Mouse (Mus musculus): ENCODE results near the gene Gm28230. TPM values are rescaled to one million over a fixed set of nuclear protein-coding genes. Genes with fewer than 3 reads are reported as not detected.

Gene Gm28230
- total RNA-seq (2021), result not detected

- intact Hi-C loops (cut with DNase I), result no loop called here
Measured at GRCm38 (mm10) chr2:74726551-74726950, at the start of gene Gm28230. Gm28230 (plus strand) TSS chr2:74726728.

GRCm38 (mm10) chr2:74677106-74677505, 49.4 kb upstream of the Gm28230 start:
- intact Hi-C loops (cut with DNase I), result no loop called here
- peak in 1 of 2 experiments; percentile 2 for DNase-seq (ENCODE audit: low spot score in 2 of 2)

More at GRCm38 (mm10) chr2:74726551-74726950, at the start of gene Gm28230:
- DNase-seq (ENCODE audit: low spot score in 2 of 2), result no peak

GRCm38 (mm10) chr2:74678891-74679595, 47.5 kb upstream of the Gm28230 start, which contains the start of gene Hoxd11:
Hoxd11 (plus strand) TSS chr2:74679557.
- DNase-seq (ENCODE audit: low spot score in 2 of 2), result no peak
- intact Hi-C loops (cut with DNase I), result no loop called here

- intact Hi-C loops (cut with DNase I), result no loop called here
- DNase-seq (ENCODE audit: low spot score in 2 of 2), result no peak
Measured at GRCm38 (mm10) chr2:74679596-74679971, 46.9 kb upstream of the Gm28230 start.

- no peak for DNase-seq (ENCODE audit: low spot score in 2 of 2)
- intact Hi-C loops (cut with DNase I), result loop anchor here (10.0 kb wide), 1 partner anchor 1405 kb away; the partner anchor contains the start of gene Sp9
Measured at GRCm38 (mm10) chr2:74679980-74680379, 46.5 kb upstream of the Gm28230 start.

- intact Hi-C loops (cut with DNase I), result loop anchor here (10.0 kb wide), 1 partner anchor 1406 kb away; the partner anchor contains the start of gene Sp9
- DNase-seq (ENCODE audit: low spot score in 2 of 2), result no peak
Measured at GRCm38 (mm10) chr2:74680561-74681398, 45.7 kb upstream of the Gm28230 start.

- DNase-seq (ENCODE audit: low spot score in 2 of 2), result no peak
- intact Hi-C loops (cut with DNase I), result loop anchor here (10.0 kb wide), 1 partner anchor 1407 kb away; the partner anchor contains the start of gene Sp9
Measured at GRCm38 (mm10) chr2:74681594-74682531, 44.7 kb upstream of the Gm28230 start.

GRCm38 (mm10) chr2:74682796-74683195, 43.7 kb upstream of the Gm28230 start:
- intact Hi-C loops (cut with DNase I), result loop anchor here (10.0 kb wide), 1 partner anchor 1408 kb away; the partner anchor contains the start of gene Sp9
- no peak for DNase-seq (ENCODE audit: low spot score in 2 of 2)

GRCm38 (mm10) chr2:74683471-74683951, 43.0 kb upstream of the Gm28230 start:
- DNase-seq (ENCODE audit: low spot score in 2 of 2), result no peak
- intact Hi-C loops (cut with DNase I), result loop anchor here (10.0 kb wide), 1 partner anchor 1409 kb away; the partner anchor contains the start of gene Sp9

GRCm38 (mm10) chr2:74684106-74684505, 42.4 kb upstream of the Gm28230 start:
- no peak for DNase-seq (ENCODE audit: low spot score in 2 of 2)
- intact Hi-C loops (cut with DNase I), result loop anchor here (10.0 kb wide), 1 partner anchor 1409 kb away; the partner anchor contains the start of gene Sp9

GRCm38 (mm10) chr2:74685059-74685603, 41.4 kb upstream of the Gm28230 start:
- intact Hi-C loops (cut with DNase I), result loop anchor here (10.0 kb wide), 1 partner anchor 1410 kb away; the partner anchor contains the start of gene Sp9

GRCm38 (mm10) chr2:74686301-74686987, 40.1 kb upstream of the Gm28230 start:
- DNase-seq (ENCODE audit: low spot score in 2 of 2), result no peak
- intact Hi-C loops (cut with DNase I), result loop anchor here (2.0 to 10.0 kb wide), 2 partner anchors 30 to 1412 kb away; partner anchors contain the start of gene Sp9

More at GRCm38 (mm10) chr2:74685059-74685603, 41.4 kb upstream of the Gm28230 start:
- DNase-seq (ENCODE audit: low spot score in 2 of 2), result no peak

- intact Hi-C loops (cut with DNase I), result loop anchor here (2.0 to 10.0 kb wide), 2 partner anchors 30 to 1412 kb away; partner anchors contain the start of gene Sp9
- DNase-seq (ENCODE audit: low spot score in 2 of 2), result no peak
Measured at GRCm38 (mm10) chr2:74686988-74687697, 39.4 kb upstream of the Gm28230 start.

- no peak for DNase-seq (ENCODE audit: low spot score in 2 of 2)
- intact Hi-C loops (cut with DNase I), result loop anchor here (2.0 to 10.0 kb wide), 2 partner anchors 31 to 1413 kb away; partner anchors contain the start of gene Sp9
Measured at GRCm38 (mm10) chr2:74687698-74688555, 38.6 kb upstream of the Gm28230 start.

- no peak for DNase-seq (ENCODE audit: low spot score in 2 of 2)
- intact Hi-C loops (cut with DNase I), result loop anchor here (10.0 kb wide), 1 partner anchor 1414 kb away; the partner anchor contains the start of gene Sp9
Measured at GRCm38 (mm10) chr2:74688795-74689573, 37.5 kb upstream of the Gm28230 start.

Data from left cerebral cortex, postnatal 36 days (tissue).